Mouse (Mus musculus) gastrocnemius, postnatal 14 days (tissue): ENCODE measurements around the gene Prss8. TPM values are rescaled to one million over a fixed set of nuclear protein-coding genes. Genes with fewer than 3 reads are reported as not detected.
"Not testable (repeated sequence)": the region's sequence is repeated elsewhere in the genome, so short reads cannot be mapped to it uniquely, and the experiment has no call there.

Experiments
- DNase-seq: peaks from one replicate; pipeline ENCODE4 v3.0.0; 2021; ENCODE audit warnings: mixed read lengths
- intact Hi-C: fragments of 180-260 bp; cut with DNase I; formaldehyde crosslinking; loops from one replicate; pipeline ENCODE4 v1.15.1; 2025; ENCODE audit warnings: low total_unique reads
- total RNA-seq, 2 experiments: library from RNA; stranded (reverse); gene quantifications; 2 replicates each; pipeline ENCODE4 v1.2.3; 2021

Prss8 gene
- total RNA-seq, 2 experiments from 2014 or later = not detected

DNA sequence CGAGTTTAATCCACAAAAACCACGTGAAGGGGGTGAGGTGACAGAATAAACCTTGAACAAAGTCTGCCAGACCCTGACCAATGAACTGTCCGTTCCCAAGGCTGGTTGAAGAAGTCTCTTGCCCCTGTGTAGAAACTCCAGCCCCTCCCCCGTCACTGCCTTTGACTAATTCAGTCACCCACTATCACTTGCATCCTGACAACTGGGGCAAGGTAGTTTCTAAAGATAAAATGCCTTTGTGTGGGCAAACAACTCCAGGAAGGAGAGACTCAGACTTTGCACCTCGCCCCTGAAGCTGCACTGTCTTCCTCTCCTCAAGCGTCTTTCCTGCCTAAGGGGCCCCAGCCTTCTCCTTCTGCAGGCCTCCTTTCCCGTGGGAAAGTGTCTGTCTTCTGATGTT lies 29.9 kb downstream of the Prss8 start:
- intact Hi-C loops = no loop called here
- DNase-seq = no peak

- DNase-seq = no peak
- intact Hi-C loops = no loop called here
These were observed 31.5 kb downstream of the Prss8 start for GRCm38 (mm10) chr7:127898179-127898956.

GRCm38 (mm10) chr7:127897542-127897941 lies 32.4 kb downstream of the Prss8 start:
- intact Hi-C loops = no loop called here
- DNase-seq = no peak

- DNase-seq = peak; percentile 71
- intact Hi-C loops = no loop called here
These were observed 33.5 kb downstream of the Prss8 start for GRCm38 (mm10) chr7:127896384-127896783.

- DNase-seq, intact Hi-C loops: not testable (repeated sequence)
These were observed 34.0 kb downstream of the Prss8 start for GRCm38 (mm10) chr7:127895891-127896290.

- intact Hi-C loops = no loop called here
- DNase-seq = peak; percentile 95
These were observed 34.5 kb downstream of the Prss8 start, which contains the start of the genes Gm21974 and Vkorc1 for GRCm38 (mm10) chr7:127895442-127895841. Gm21974 (minus strand) TSS chr7:127895454. Vkorc1 (minus strand) TSS chr7:127895617.

- no peak for DNase-seq
- intact Hi-C loops = no loop called here
These were observed 35.4 kb downstream of the Prss8 start for GRCm38 (mm10) chr7:127894480-127894879.

DNA sequence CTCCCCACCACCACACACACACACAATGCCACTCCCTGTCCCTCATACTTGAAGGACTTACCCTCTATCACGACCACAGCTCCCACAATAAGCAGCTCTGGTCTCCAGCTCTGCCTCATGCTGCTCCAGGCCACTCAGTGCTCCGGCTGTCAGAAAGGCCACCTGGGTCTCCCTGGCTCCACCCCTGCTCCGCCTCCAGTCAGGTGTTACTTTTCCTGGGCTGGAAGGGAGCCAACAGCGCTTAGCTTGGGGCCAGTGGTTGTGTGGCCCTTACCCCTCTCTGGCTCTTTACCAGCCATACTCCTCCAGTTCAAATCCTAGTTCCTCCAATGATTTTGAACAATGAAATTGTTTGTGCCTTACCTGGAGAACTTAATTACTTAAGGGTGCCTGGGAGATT lies 39.1 kb downstream of the Prss8 start, which contains the start of gene Prss53:
TSS of gene Prss53 (minus strand) at position 173 of the 400 bp plus-strand sequence.
- no peak for DNase-seq
- intact Hi-C loops = no loop called here

GRCm38 (mm10) chr7:127888821-127889220 lies 41.1 kb downstream of the Prss8 start:
- intact Hi-C loops = no loop called here
- no peak for DNase-seq

DNA sequence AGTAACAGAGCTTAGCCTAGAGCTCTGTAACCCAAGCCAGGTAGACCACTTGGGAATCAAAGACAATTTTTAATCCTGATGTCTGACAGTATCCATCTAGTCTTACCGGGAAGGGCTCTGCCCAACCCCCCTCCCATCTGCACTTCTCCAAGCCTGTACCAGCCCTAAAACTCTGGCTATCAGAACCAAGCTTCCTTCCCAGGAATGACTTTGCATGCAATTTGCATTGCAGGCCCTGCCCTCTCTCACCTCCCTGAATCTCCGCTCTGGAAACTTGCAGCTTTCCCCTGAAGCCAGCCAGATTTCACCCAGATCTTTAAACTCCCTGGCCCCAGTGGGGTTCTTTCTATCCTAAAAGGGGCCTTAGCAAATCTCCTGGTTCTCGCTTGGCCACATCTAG lies 42.1 kb downstream of the Prss8 start:
- no peak for DNase-seq
- intact Hi-C loops = no loop called here

- no peak for DNase-seq
- intact Hi-C loops = no loop called here
These were observed 42.7 kb downstream of the Prss8 start for GRCm38 (mm10) chr7:127887191-127887590.

GRCm38 (mm10) chr7:127886551-127886950 lies 43.4 kb downstream of the Prss8 start:
- DNase-seq = no peak
- intact Hi-C loops = no loop called here

DNA sequence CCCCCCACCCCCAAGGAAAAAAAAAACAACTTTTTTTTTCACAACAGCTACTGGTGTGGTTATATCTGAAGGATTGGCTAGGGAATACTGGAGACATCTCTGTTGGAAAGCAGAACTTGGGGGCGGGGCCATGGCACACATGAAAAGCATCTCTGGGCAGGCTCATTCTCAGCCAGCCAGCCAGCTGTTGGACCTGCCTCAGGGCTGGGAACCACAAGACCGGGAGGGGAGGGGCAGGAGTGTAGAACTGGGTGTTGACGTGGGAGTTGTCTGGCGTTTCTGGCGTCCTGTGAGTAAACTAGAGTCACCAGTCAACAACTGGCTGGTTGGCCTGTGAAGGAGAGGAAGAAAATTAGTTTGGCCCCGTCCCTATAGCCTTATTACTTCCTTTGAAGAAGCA lies 44.0 kb downstream of the Prss8 start:
- intact Hi-C loops = no loop called here
- DNase-seq = peak; percentile 85

GRCm38 (mm10) chr7:127880431-127880830 lies 49.5 kb downstream of the Prss8 start:
- DNase-seq = no peak
- intact Hi-C loops = no loop called here

DNA sequence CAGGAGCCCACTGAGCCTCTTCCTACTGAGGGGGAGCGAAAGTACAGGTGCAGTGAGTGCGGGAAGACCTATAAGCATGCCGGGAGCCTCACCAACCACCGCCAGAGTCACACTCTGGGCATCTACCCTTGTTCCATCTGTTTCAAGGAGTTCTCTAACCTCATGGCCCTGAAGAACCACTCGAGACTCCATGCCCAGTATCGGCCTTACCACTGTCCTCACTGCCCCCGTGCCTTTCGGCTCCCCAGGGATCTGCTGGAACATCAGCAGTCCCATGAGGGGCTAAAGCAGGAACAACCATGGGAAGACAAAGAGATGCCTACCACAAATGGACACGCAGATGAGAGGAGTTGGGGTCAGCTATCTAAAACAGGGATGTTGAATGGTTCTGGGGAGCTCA lies 50.6 kb downstream of the Prss8 start:
- intact Hi-C loops = no loop called here
- DNase-seq = no peak

- DNase-seq = peak; percentile 91
- intact Hi-C loops = no loop called here
These were observed 53.2 kb downstream of the Prss8 start, which contains the start of gene Zfp668 for GRCm38 (mm10) chr7:127876467-127877348. Zfp668 (minus strand) TSS chr7:127876828.

- peak; percentile 77 for DNase-seq
- intact Hi-C loops = no loop called here
These were observed 53.9 kb downstream of the Prss8 start, which contains the start of gene Zfp646 for GRCm38 (mm10) chr7:127876041-127876466. Zfp646 (plus strand) TSS chr7:127876221.
